Mouse (Mus musculus) limb, embryonic 14.5 days (tissue): ENCODE results near the gene Olfr173. TPM values are rescaled to one million over a fixed set of nuclear protein-coding genes. Genes with fewer than 3 reads are reported as not detected.

Source experiments
- ATAC-seq: fragments of 200-750 bp; cut with Nextera tagmentation; 2 replicates; pipeline ENCODE4 v1.8.0; 2017; ENCODE audit warnings: low read depth, moderate number of reproducible peaks, moderate TSS enrichment; ENCODE audit not compliant: low FRiP score
- DNase-seq: peaks from one replicate; pipeline ENCODE4 v3.0.0-alpha.2; 2015; ENCODE audit warnings: low spot score
- H3K27ac ChIP-seq: fragments of 300-500 bp; sonication (generic); replicated peaks from 2 replicates; pipeline ENCODE4 v1.5.1; 2014; ENCODE audit warnings: low read depth, mild to moderate bottlenecking, low read length, moderate library complexity, mixed read lengths
- H3K27me3 ChIP-seq: fragments of 300-500 bp; sonication (generic); 2 replicates; pipeline ENCODE4 v1.6.1; 2014; ENCODE audit warnings: low read length, mixed read lengths; ENCODE audit not compliant: control insufficient read depth, insufficient read depth
- H3K36me3 ChIP-seq: fragments of 300-500 bp; sonication (generic); 2 replicates; pipeline ENCODE4 v1.6.1; 2014; ENCODE audit warnings: mild to moderate bottlenecking, low read length, moderate library complexity, mixed read lengths; ENCODE audit not compliant: control insufficient read depth, insufficient read depth
- H3K4me1 ChIP-seq: fragments of 300-500 bp; sonication (generic); 2 replicates; pipeline ENCODE4 v1.6.1; 2014; ENCODE audit warnings: antibody characterized with exemption, low read length, mixed read lengths; ENCODE audit not compliant: control insufficient read depth, insufficient read depth
- H3K4me2 ChIP-seq: fragments of 300-500 bp; sonication (generic); replicated peaks from 2 replicates; pipeline ENCODE4 v1.6.1; 2014; ENCODE audit warnings: low read depth, mild to moderate bottlenecking, low read length, moderate library complexity; ENCODE audit not compliant: severe bottlenecking
- H3K4me3 ChIP-seq: fragments of 300-500 bp; sonication (generic); replicated peaks from 2 replicates; pipeline ENCODE4 v1.5.1; 2014; ENCODE audit warnings: low read length
- H3K9ac ChIP-seq: fragments of 300-500 bp; sonication (generic); 2 replicates; pipeline ENCODE4 v1.6.1; 2014; ENCODE audit warnings: mild to moderate bottlenecking, low read depth, low read length, moderate library complexity; ENCODE audit not compliant: severe bottlenecking
- H3K9me3 ChIP-seq: fragments of 300-500 bp; sonication (generic); 2 replicates; pipeline ENCODE4 v1.6.1; 2016; ENCODE audit warnings: low read length; ENCODE audit not compliant: control insufficient read depth
- POLR2A ChIP-seq: fragments of 200-500 bp; IDR thresholded peaks from 2 replicates; pipeline ENCODE4 v1.8.0; 2012; ENCODE audit warnings: inconsistent platforms, mild to moderate bottlenecking, moderate library complexity, borderline replicate concordance; ENCODE audit not compliant: insufficient read depth, insufficient read length; ENCODE audit errors: extremely low read depth
- WGBS: fragments of 180-500 bp; shearing (Covaris S2); extraction: QIAGEN DNeasy Blood & Tissue Kit; methylation state at CpG from one replicate; pipeline ENCODE4 v1.1.7; 2014; 5-methylcytosine and 5-hydroxymethylcytosine counted together
- polyA plus RNA-seq, 2 experiments: library from polyadenylated mRNA; depleted of rRNA in 1 of 2; stranded (reverse) in 1 of 2; unstranded in 1 of 2; fragments of >200 nt; fragmentation: Nextera tagmentation in 1 of 2; extraction: Ambion mirVana in 1 of 2; gene quantifications; 2 replicates each; pipeline versions ENCODE4 v1.2.1 to v1.2.3; 2012 to 2014

The Olfr173 gene
- polyA plus RNA-seq (2012; rRNA removed), result not detected in 2 replicates
- polyA plus RNA-seq (2014; fragmentation: Nextera tagmentation; extraction: Ambion mirVana), result not detected in 2 replicates

DNA sequence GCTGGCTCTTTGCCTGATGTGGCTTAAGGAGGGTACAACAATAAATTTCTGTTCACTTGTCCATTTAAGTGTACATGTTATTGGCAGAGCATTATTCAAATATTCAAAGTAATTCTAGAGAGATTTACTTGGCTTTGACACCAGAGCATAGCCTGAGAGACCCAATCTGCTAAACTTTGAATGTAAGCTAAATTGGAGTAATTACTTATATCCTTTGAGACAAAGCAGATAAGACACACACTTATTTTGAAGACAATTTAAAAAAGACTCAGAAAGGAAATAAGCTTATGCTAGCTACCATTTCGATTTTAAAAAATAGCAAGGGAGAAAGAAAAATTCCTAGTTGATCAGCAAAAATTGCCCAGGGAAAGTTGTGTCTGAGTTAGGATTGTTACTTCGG lies at the start of gene Olfr173:
Gene Olfr173, minus strand, starts transcription at position 101 of the 400 bp plus-strand sequence.
- 72% methylated on average over 2 of the region's 2 CpGs for WGBS
- Histone ChIP-seq H3K4me1 (no peaks in the 10 kb centered on the region), H3K4me2 (no peak within 1 kb of the TSS), H3K9me3 (no peaks in the 10 kb centered on the region), H3K27me3 (no peaks in the 10 kb centered on the region), H3K36me3 (no peaks in the 10 kb centered on the region), H3K4me3 (no peak within 1 kb of the TSS), H3K9ac (no peak within 1 kb of the TSS), H3K27ac (no peak within 1 kb of the TSS)
- ATAC-seq (no peak), DNase-seq (no peak)
- TF ChIP-seq POLR2A, result no peak

GRCm38 (mm10) chr16:58826732-58827319 lies 26.8 kb upstream of the Olfr173 start, which contains the start of gene Olfr175-ps1:
TSS of gene Olfr175-ps1 (minus strand) at chr16:58826782.
- no peak for ATAC-seq
- H3K9me3 ChIP-seq, result no peaks in the 10 kb centered on the region
- H3K4me2 ChIP-seq, result no peak within 1 kb of the TSS

DNA sequence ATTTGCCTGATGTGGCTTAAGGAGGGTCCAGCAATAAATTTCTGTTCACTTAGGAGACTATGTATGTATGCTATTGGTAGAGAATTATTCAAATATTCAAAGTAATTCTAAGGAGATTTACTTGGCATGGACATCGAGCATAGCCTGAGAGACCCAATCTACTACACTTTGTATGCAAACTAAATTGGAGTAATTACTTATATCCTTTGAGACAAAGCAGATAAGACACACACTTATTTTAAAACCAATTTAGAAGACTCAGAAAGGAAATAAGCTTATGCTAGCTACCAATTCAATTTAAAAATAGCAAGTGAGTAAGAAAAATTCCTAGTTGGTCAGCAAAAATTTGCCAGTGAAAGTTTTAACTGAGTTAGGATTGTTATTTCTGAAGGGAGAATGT lies 37.0 kb downstream of the Olfr173 start, which contains the start of gene Olfr172:
Gene Olfr172, minus strand, starts transcription at position 101 of the 400 bp plus-strand sequence.
- Histone ChIP-seq H3K4me2 (no peak within 1 kb of the TSS), H3K27me3 (no peaks in the 10 kb centered on the region), H3K4me1 (no peaks in the 10 kb centered on the region), H3K9me3 (no peaks in the 10 kb centered on the region), H3K27ac (no peak within 1 kb of the TSS), H3K4me3 (no peak within 1 kb of the TSS), H3K36me3 (no peaks in the 10 kb centered on the region), H3K9ac (no peak within 1 kb of the TSS)
- DNase-seq (no peak), ATAC-seq (no peak)
- 88% methylated on average over 1 of the region's 1 CpGs for WGBS
- no peak for TF ChIP-seq POLR2A

More at GRCm38 (mm10) chr16:58826732-58827319, 26.8 kb upstream of the Olfr173 start, which contains the start of gene Olfr175-ps1:
- Histone ChIP-seq H3K4me3 (no peak within 1 kb of the TSS), H3K9ac (no peak within 1 kb of the TSS), H3K27ac (no peak within 1 kb of the TSS), H3K36me3 (no peaks in the 10 kb centered on the region), H3K4me1 (no peaks in the 10 kb centered on the region), H3K27me3 (no peaks in the 10 kb centered on the region)
- TF ChIP-seq POLR2A, result no peak
- DNase-seq, result no peak
- 83% methylated on average over 1 of the region's 1 CpGs for WGBS

- Histone ChIP-seq H3K4me1 (no peaks in the 10 kb centered on the region), H3K27me3 (no peaks in the 10 kb centered on the region), H3K9me3 (no peaks in the 10 kb centered on the region), H3K36me3 (no peaks in the 10 kb centered on the region), H3K4me3 (no peak overlapping the region), H3K9ac (no peak overlapping the region), H3K27ac (no peak overlapping the region), H3K4me2 (no peak overlapping the region)
- DNase-seq (peak; percentile 37), ATAC-seq (peak; percentile 73)
- no peak for TF ChIP-seq POLR2A
Measured at GRCm38 (mm10) chr16:58756191-58756590, 43.9 kb downstream of the Olfr173 start.

GRCm38 (mm10) chr16:58751314-58751713 lies 48.8 kb downstream of the Olfr173 start:
- Histone ChIP-seq H3K4me2 (no peak overlapping the region), H3K36me3 (no peaks in the 10 kb centered on the region), H3K27ac (no peak overlapping the region), H3K4me1 (no peaks in the 10 kb centered on the region), H3K9ac (no peak overlapping the region), H3K9me3 (no peaks in the 10 kb centered on the region), H3K4me3 (no peak overlapping the region), H3K27me3 (no peaks in the 10 kb centered on the region)
- WGBS, result 25% methylated on average over 1 of the region's 1 CpGs
- DNase-seq (peak; percentile 11), ATAC-seq (no peak)
- no peak for TF ChIP-seq POLR2A
